Mouse (Mus musculus) midbrain, embryonic 11.5 days (tissue): ENCODE measurements at regions not wholly inside any gene's neighbourhood (a gene's known extent, or its start where the extent isn't known, plus 50 kb on each side); places are given as distances from the start of the nearest gene placed in this dataset.

Source experiments
- ATAC-seq: fragments of 200-750 bp; cut with Nextera tagmentation; 2 replicates; pipeline ENCODE4 v1.8.0; 2017; ENCODE audit warnings: moderate TSS enrichment, moderate library complexity; ENCODE audit not compliant: low FRiP score
- DNase-seq: peaks from one replicate; pipeline ENCODE4 v3.0.0; 2015; ENCODE audit warnings: low spot score; ENCODE audit errors: missing footprints
- H3K27ac ChIP-seq: fragments of 300-500 bp; sonication (generic); 2 replicates; pipeline ENCODE4 v1.5.1; 2014; ENCODE audit warnings: low read depth, low read length
- H3K27me3 ChIP-seq: fragments of 300-500 bp; sonication (generic); 2 replicates; pipeline ENCODE4 v1.6.1; 2014; ENCODE audit warnings: mild to moderate bottlenecking, low read length, moderate library complexity, mixed read lengths; ENCODE audit not compliant: control insufficient read depth, insufficient read depth
- H3K36me3 ChIP-seq: fragments of 300-500 bp; sonication (generic); 2 replicates; pipeline ENCODE4 v1.6.1; 2014; ENCODE audit warnings: mild to moderate bottlenecking, low read length, moderate library complexity, mixed read lengths; ENCODE audit not compliant: control insufficient read depth, insufficient read depth
- H3K4me1 ChIP-seq: fragments of 300-500 bp; sonication (generic); 2 replicates; pipeline ENCODE4 v1.6.1; 2014; ENCODE audit warnings: low read length; ENCODE audit not compliant: control insufficient read depth, insufficient read depth
- H3K4me2 ChIP-seq: fragments of 300-500 bp; sonication (generic); 2 replicates; pipeline ENCODE4 v1.6.1; 2014; ENCODE audit warnings: mild to moderate bottlenecking, moderate library complexity
- H3K4me3 ChIP-seq: fragments of 300-500 bp; sonication (generic); 2 replicates; pipeline ENCODE4 v1.5.1; 2014; ENCODE audit warnings: low read depth, low read length
- H3K9ac ChIP-seq: fragments of 300-500 bp; sonication (generic); 2 replicates; pipeline ENCODE4 v1.6.1; 2014; ENCODE audit warnings: low read length
- H3K9me3 ChIP-seq: fragments of 300-500 bp; sonication (generic); 2 replicates; pipeline ENCODE4 v1.6.1; 2016; ENCODE audit warnings: low read length; ENCODE audit not compliant: control insufficient read depth
- WGBS: fragments of 180-500 bp; shearing (Covaris S2); extraction: QIAGEN DNeasy Blood & Tissue Kit; methylation state at CpG from one replicate; pipeline ENCODE4 v1.1.7; 2014; 5-methylcytosine and 5-hydroxymethylcytosine counted together

GRCm38 (mm10) chr11:84760622-84761196 lies 58.6 kb downstream of the Mrm1 start:
- H3K27me3 ChIP-seq: peaks cover 5% of the 10 kb centered on the region; the same call in 1 of the 2 replicates

GRCm38 (mm10) chr11:84759478-84759986 lies 59.8 kb downstream of the Mrm1 start:
- H3K9me3 ChIP-seq: no peaks in the 10 kb centered on the region; the same call in 1 of the 2 replicates
- H3K9ac ChIP-seq: no peak overlapping the region
- ATAC-seq (no peak), DNase-seq (no peak)
- peaks cover 29% of the 10 kb centered on the region for H3K4me1 ChIP-seq
- H3K4me2 ChIP-seq: no peak overlapping the region
- H3K36me3 ChIP-seq: no peaks in the 10 kb centered on the region
- H3K27ac ChIP-seq: no peak overlapping the region
- 89% methylated on average over 5 of the region's 5 CpGs for WGBS
- H3K4me3 ChIP-seq: no peak overlapping the region
- H3K27me3 ChIP-seq: peaks cover 5% of the 10 kb centered on the region; the same call in 1 of the 2 replicates

More at GRCm38 (mm10) chr11:84760622-84761196, 58.6 kb downstream of the Mrm1 start:
- Histone ChIP-seq H3K4me2 (peak overlapping the region; percentile 25; the same call in 1 of the 2 replicates), H3K27ac (peak overlapping the region; percentile 9; the same call in 1 of the 2 replicates), H3K9me3 (no peaks in the 10 kb centered on the region), H3K9ac (no peak overlapping the region), H3K4me3 (no peak overlapping the region), H3K36me3 (no peaks in the 10 kb centered on the region), H3K4me1 (peaks cover 31% of the 10 kb centered on the region)
- DNase-seq (peak; percentile 94), ATAC-seq (peak; percentile 84)
- WGBS: 13% methylated on average over 15 of the region's 15 CpGs

GRCm38 (mm10) chr11:84752007-84752406 lies 67.3 kb downstream of the Mrm1 start:
- 83% methylated on average over 6 of the region's 6 CpGs for WGBS
- DNase-seq: no peak

GRCm38 (mm10) chr11:84749490-84750349 lies 69.6 kb downstream of the Mrm1 start:
- DNase-seq: no peak
- H3K27ac ChIP-seq: no peak overlapping the region

More at GRCm38 (mm10) chr11:84752007-84752406, 67.3 kb downstream of the Mrm1 start:
- no peak overlapping the region for H3K4me2 ChIP-seq
- no peak for ATAC-seq
- 0 out of 2 replicates have a peak, but pooled peaks cover 3% of the 10 kb centered on the region for H3K4me1 ChIP-seq
- H3K4me3 ChIP-seq: no peak overlapping the region
- H3K9ac ChIP-seq: no peak overlapping the region
- no peaks in the 10 kb centered on the region; the same call in 1 of the 2 replicates for H3K9me3 ChIP-seq
- H3K36me3 ChIP-seq: no peaks in the 10 kb centered on the region
- no peak overlapping the region for H3K27ac ChIP-seq
- no peaks in the 10 kb centered on the region for H3K27me3 ChIP-seq

GRCm38 (mm10) chr11:84738769-84739589 lies 80.3 kb downstream of the Mrm1 start:
- Histone ChIP-seq H3K9me3 (no peaks in the 10 kb centered on the region), H3K4me2 (no peak overlapping the region), H3K27me3 (no peaks in the 10 kb centered on the region), H3K4me3 (no peak overlapping the region), H3K9ac (no peak overlapping the region), H3K27ac (no peak overlapping the region), H3K4me1 (no peaks in the 10 kb centered on the region; the same call in 1 of the 2 replicates), H3K36me3 (no peaks in the 10 kb centered on the region)
- DNase-seq: no peak
- WGBS: 22% methylated on average over 17 of the region's 17 CpGs
- no peak for ATAC-seq

More at GRCm38 (mm10) chr11:84749490-84750349, 69.6 kb downstream of the Mrm1 start:
- H3K27me3 ChIP-seq: no peaks in the 10 kb centered on the region
- ATAC-seq: no peak
- H3K4me2 ChIP-seq: no peak overlapping the region
- H3K9me3 ChIP-seq: no peaks in the 10 kb centered on the region
- WGBS: 47% methylated on average over 12 of the region's 12 CpGs
- 0 out of 2 replicates have a peak, but pooled peaks cover 3% of the 10 kb centered on the region for H3K4me1 ChIP-seq
- no peak overlapping the region for H3K9ac ChIP-seq
- H3K36me3 ChIP-seq: no peaks in the 10 kb centered on the region
- H3K4me3 ChIP-seq: no peak overlapping the region

GRCm38 (mm10) chr11:84738128-84738527 lies 81.2 kb downstream of the Mrm1 start:
- H3K4me3 ChIP-seq: no peak overlapping the region
- DNase-seq: no peak
- no peaks in the 10 kb centered on the region; the same call in 1 of the 2 replicates for H3K4me1 ChIP-seq
- no peaks in the 10 kb centered on the region for H3K9me3 ChIP-seq
- no peak for ATAC-seq
- H3K27ac ChIP-seq: no peak overlapping the region
- WGBS: 56% methylated on average over 3 of the region's 3 CpGs
- no peaks in the 10 kb centered on the region for H3K36me3 ChIP-seq
- no peak overlapping the region for H3K9ac ChIP-seq
- no peaks in the 10 kb centered on the region for H3K27me3 ChIP-seq
- no peak overlapping the region for H3K4me2 ChIP-seq

- Histone ChIP-seq H3K9me3 (no peaks in the 10 kb centered on the region), H3K36me3 (no peaks in the 10 kb centered on the region), H3K4me2 (no peak overlapping the region), H3K27me3 (no peaks in the 10 kb centered on the region; the same call in 1 of the 2 replicates), H3K4me3 (no peak overlapping the region), H3K4me1 (peaks cover 4% of the 10 kb centered on the region; the same call in 1 of the 2 replicates), H3K27ac (no peak overlapping the region), H3K9ac (no peak overlapping the region)
- ATAC-seq (no peak), DNase-seq (no peak)
- 68% methylated on average over 6 of the region's 6 CpGs for WGBS
These were observed 87.4 kb downstream of the Mrm1 start for GRCm38 (mm10) chr11:84731890-84732289.

- Histone ChIP-seq H3K9me3 (no peaks in the 10 kb centered on the region), H3K9ac (no peak overlapping the region), H3K4me2 (no peak overlapping the region), H3K36me3 (no peaks in the 10 kb centered on the region), H3K4me1 (peaks cover 4% of the 10 kb centered on the region; the same call in 1 of the 2 replicates), H3K27me3 (no peaks in the 10 kb centered on the region; the same call in 1 of the 2 replicates), H3K27ac (no peak overlapping the region), H3K4me3 (no peak overlapping the region)
- no peak for DNase-seq
- WGBS: 21% methylated on average over 8 of the region's 8 CpGs
- ATAC-seq: no peak
These were observed 89.1 kb downstream of the Mrm1 start for GRCm38 (mm10) chr11:84730218-84730617.
